Mouse (Mus musculus) right cerebral cortex, postnatal 10 days (tissue): ENCODE measurements around the gene Rxfp2.
A peak's percentile ranks its signal among the peaks of the same experiment; 100 is the strongest.

Source experiments
- DNase-seq, 2 experiments: peaks; one replicate each; pipeline ENCODE4 v3.0.0; 2021; ENCODE audit warnings: low spot score in 2 of 2

The Rxfp2 gene

DNA sequence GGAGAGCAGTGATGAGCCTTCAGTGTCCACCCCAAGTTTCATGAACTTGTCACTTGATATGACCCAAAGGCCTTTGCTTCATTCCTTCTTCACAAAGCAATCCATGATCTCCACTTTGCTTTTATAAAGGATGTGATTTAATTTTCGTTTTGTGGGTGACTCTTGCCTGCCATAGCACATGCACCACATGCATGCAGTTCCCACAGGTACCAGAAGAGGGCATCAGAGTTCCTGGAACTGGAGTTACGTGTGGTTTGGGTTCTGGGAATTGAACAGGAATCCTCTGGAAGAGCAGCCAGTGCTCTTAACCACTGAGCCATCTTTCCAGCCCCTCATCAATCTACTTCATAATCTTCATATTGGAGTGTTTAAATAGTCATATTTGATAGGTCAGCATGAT lies 26.1 kb downstream of the Rxfp2 start:
- no peak for DNase-seq

DNA sequence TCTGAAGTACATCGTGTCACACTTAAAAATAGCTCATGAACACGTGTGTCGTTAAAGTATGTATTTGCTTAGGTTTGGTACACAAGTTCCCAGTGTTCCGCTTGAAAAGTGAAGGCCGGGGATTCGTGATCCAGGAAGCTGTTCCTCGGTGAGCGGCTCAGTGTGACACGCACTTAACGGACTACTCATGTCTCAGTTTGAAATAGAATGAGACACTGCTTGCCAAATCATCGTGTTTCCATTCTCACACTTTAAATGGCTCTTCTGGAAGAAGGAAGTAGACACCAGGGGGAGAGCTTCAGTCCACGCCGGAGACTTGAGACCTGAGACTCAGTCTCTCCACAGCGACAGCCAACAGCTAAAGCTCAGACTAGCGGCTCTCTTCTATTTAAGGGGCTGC lies 28.0 kb downstream of the Rxfp2 start:
- no peak for DNase-seq

DNA sequence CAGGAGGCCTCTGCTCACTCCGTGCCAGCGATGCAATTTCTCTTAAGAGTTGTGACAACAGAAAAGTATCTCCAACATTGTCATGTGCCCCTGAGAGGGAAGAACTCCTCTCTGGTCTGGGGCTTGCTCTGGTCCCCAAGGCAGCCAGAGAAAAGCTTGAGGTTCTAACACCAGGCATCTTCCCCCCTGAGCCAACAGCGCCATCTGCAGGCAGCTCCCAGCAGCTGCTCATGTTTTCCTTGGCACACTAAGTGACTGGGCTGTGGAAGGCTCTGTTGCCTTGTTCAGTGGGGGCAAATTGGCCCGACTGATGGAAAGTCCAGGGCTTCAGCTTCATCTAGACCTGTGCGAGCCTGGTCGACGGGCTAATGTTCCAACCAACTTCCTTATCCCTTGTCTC lies 31.5 kb downstream of the Rxfp2 start:
- DNase-seq = peak in 1 of 2 experiments; percentile 48

- peak in 1 of 2 experiments; percentile 64 for DNase-seq
These were observed 33.4 kb downstream of the Rxfp2 start for GRCm38 (mm10) chr5:150051828-150052227.

DNA sequence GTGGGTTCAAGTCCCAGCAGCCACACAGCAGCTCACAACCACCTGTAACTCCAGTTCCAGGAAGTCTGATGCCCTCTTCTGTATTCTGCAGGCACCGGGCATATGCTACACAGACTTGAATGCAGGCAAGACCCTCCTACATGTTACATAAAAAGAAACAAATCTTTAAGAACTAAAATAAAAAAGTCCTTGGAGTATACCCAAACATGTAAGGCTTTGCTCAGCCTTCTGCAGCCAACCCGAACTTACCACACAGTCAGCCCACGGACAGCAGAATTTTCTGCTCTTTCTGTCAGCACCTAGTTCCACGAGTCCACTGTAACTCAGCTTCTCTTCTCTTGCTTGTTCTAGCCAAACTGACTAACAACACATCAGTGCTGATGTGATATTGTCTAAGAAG lies 34.8 kb downstream of the Rxfp2 start:
- peak in 1 of 2 experiments; percentile 52 for DNase-seq

DNA sequence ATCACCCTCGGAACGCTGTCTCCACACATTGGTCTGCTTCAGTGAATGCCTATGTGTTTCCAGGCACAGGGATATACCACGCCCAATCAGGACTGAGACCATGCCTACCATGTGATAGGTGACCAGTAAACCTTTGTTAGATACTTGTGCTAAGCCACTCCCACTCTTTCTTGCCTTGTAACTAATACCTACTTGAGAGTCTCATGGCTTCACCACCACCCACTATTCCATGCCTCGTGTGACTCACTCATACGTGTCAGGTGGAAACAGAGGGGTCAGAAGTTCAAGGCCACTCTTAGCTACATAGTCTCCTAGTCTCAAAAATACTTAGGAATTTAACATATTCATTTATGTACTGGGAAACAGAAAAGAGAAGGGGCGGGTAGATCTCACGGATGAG lies 35.5 kb downstream of the Rxfp2 start:
- DNase-seq = no peak

GRCm38 (mm10) chr5:150055322-150055721 lies 36.8 kb downstream of the Rxfp2 start:
- DNase-seq = no peak

DNA sequence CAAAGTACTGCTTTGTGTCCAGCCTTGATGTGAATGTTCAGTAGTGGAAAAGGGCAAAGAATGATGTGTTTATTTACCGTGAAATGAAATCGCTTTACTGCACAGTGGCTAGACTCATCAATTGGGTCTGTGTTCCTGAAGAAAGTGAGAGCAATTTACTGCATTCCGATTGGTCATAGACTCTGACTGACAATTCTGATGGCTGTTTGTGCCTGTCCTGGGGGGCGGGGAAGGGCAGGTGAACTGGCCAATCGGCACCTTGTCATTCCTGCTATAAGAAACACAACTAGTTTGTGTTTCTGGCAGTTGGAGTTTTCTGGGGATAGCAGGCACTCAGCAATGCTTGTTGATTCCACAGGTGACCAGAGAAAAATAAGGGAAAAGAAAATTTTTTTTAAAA lies 37.6 kb downstream of the Rxfp2 start:
- no peak for DNase-seq

DNA sequence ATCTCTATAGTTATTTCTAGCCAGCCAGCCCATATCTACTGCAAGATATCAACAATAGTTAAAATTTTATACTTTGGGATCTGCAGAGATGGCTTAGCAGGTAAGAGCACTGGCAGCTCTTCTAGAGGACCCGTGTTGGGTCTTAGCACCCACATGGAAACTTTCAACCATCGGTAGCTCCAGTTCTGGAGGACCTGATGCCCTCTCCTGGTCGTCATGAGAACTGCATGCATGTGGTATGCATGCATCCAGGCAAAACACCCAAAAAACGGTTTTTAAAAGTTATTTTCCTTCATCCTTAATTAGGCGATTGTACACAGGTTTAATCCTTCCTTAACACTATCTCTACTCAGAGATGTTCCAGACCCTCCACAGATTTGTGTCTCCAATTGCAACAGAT lies 40.4 kb downstream of the Rxfp2 start:
- DNase-seq = no peak

- DNase-seq = no peak
These were observed 41.0 kb downstream of the Rxfp2 start for GRCm38 (mm10) chr5:150059466-150059865.

DNA sequence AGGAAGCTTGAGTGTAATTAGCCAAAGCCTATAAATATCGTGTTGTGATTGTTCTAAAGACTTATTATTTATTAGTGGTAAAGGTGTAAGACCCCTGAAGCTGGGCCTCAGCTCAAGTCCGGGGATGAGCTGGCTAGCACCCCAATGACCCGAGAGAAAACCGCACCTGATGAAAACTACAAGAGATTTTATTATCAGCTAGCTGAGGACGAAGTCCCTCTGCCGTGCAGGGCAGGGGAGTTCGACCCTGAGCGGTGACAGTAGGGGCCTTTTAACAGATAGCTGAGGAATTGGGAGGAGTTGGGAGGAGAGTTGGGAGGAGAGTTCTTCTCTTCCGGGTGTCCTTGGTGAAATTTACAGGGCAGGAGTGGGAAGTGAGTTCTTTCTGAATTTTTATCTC lies 42.6 kb downstream of the Rxfp2 start:
- no peak for DNase-seq

- DNase-seq = no peak
These were observed 45.8 kb downstream of the Rxfp2 start for GRCm38 (mm10) chr5:150064286-150064685.

- DNase-seq = peak; percentile 73 to 77
These were observed 51.6 kb downstream of the Rxfp2 start for GRCm38 (mm10) chr5:150070086-150070485.

- no peak for DNase-seq
These were observed 53.3 kb downstream of the Rxfp2 start for GRCm38 (mm10) chr5:150071738-150072137.

GRCm38 (mm10) chr5:150079866-150080797 lies 61.7 kb downstream of the Rxfp2 start:
- no peak for DNase-seq

DNA sequence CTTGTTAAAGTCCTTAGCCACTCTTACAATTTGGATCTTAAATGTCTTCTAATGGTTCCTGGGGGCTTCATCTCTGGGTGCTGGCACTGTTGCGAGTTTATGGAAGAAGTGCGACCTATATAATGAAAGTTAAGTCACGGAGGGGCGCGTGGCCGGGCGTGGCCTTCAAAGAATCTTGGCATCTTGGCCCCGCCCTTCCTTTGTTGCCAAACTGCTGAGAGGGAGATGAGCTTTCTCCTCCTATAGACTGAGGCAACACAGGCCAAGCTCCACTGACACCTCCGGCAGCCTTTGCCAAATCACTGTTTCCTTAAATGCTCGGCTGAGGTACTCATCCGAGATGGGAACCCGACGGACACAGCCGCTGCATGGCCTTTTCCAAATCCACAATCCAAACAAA lies 64.2 kb downstream of the Rxfp2 start:
- DNase-seq = no peak

GRCm38 (mm10) chr5:150083190-150083589 lies 64.7 kb downstream of the Rxfp2 start:
- DNase-seq = no peak

DNA sequence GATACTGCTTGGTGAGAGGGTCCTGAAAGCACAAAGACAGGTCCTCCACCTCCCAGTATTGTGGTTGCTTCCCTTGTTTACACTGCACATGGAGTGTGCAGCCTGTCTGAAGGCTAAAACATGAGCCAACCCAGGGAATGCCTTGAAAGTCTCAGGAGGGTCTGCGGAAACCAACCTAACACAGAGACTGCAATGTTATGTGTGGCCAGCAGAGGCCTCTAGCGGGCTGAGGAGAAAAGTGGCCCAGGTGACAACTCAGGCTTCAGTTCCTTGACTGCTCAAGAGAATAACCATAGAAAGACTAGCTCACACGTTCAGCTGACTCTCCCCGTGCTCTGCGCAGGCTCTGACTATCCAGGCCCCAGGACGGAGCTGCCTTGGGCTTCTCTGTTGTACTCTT lies 79.1 kb downstream of the Rxfp2 start:
- DNase-seq = peak; percentile 71 to 78

DNA sequence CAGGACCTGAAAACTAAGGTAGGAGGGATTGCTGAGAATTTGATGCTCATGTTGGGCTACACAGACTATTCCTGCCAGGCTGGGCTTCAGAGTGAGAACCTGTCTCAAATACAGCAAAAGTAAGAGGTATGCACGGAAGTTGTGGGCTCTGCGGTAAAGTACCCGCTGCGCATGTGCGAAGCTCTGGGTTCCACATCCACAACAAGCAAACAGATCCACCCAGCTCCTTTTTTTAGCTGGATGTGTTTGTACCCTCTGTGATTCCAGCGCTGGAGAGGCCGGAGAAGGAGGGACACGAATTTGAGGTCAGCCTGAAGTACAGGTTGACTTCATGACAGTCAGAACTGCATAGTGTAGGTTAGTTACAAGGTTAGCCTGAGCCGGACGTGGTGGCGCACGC lies 80.3 kb downstream of the Rxfp2 start:
- DNase-seq = no peak

- no peak for DNase-seq
These were observed 83.3 kb downstream of the Rxfp2 start for GRCm38 (mm10) chr5:150101789-150102188.

DNA sequence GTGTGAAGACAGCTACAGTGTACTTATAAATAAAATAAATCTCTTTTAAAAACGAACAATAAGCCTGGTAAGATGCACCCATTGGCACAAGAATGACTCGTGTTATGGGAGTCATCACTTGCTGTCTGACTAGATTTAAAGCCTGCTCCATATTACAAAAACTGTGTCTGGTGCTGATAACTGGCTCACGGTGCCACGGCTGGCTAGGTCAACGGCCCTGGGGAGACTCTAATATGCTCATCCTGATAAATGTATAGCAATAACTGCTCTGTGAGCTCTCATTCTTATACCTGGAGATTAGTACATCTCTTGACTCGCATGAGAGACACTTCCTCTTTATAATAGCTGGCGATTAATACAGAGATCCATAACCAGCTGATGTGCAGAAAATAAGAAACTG lies 87.9 kb downstream of the Rxfp2 start:
- no peak for DNase-seq

DNA sequence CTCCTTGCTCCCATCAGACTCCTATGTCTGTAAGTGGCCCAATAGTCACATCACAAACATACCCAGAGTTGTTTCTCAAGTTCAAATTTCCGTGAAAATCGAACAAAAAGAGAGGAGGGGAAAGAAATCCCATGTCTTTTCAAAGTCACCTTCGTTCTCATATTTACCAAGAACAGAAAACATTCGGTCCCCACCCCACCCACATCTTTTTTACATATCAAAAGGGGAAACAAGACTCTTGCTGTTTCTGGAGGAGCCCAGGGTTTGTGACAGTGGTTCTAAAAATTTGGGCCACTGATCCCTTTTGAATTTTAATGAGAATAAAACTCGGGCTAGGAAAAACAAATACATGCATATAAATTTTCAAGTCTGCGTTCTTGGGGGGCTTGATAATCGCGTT lies 92.8 kb downstream of the Rxfp2 start:
- DNase-seq = peak in 1 of 2 experiments; percentile 12

DNA sequence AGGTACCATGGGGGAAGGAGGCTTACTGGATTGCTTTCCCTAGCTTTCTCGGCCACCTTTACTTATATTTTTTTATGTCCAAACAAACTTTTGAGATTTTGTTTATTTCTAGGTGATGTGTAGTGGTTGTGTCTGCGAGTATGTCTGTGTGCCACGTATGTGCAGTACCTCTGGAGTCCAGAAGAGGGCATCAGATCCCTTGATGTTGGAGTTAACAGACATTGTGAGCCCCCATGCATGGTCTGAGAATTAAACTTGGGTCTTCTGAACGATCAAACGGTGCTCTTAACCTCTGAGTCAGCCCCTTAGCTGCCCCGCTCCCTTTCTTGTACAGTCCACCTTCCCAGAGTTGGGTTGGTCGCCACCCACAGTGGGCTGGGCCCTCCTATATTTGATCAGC lies 95.5 kb downstream of the Rxfp2 start:
- peak; percentile 50 to 69 for DNase-seq

DNA sequence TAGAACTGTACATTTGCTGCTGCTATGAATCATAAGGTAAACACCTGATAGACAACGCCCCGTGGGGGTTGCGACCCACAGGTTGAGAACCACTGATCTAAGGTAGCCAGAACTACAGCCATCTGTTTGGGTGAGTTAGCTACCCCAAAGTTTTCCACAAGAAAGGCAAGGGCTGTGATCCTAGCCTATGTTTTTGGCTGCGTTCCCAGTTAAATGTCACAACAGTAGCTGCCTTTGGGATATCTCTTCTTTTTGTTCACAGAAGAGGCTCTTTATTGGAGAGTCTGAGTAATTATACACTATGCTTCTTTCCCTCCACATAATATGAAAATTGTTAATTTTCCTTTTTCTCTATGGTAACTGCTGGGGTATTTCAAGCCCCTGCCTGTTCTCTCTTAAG lies 96.3 kb downstream of the Rxfp2 start:
- DNase-seq = no peak
